In the genomic region with DNA sequence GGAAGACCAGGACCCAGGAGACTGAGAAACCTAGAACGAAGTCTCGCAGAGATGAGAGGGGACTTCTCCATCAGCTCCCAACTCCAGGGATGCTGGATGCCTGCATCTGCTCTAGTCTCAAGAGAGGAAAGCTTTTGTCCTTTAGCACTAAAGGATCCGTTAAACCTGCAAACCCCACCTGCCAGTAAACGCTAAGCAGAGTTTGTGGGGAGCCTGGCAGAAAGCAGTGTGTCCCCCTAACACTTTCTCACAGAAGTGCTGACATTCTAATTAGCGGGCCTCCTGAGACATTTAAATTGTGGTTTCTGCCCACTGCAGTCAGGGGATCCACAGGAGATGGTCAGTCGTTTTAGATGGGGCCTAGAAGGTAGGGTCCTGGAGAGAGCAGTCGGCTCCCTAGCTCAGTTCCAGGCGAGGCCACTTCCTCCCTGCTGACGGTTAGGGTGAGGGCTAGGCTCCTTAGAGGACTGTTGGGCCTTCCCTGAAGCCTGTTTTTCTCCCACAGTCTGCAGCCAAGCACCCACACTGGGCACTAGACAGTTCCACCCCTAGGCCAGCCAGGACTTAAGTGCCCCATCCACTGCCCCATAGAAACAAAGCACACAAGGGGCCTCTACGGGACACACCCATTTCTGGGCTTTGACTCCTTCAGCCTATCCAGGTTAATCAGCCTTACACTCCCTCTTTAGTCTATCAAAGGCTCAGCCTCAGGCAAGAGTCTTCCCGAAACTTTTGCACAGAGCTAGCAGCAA, we compare ENCODE assay signal across 8 mouse cellular contexts. TPM values are rescaled to one million over a fixed set of nuclear protein-coding genes. Genes with fewer than 3 reads are reported as not detected.
DNase-seq lines count a peak whose midpoint lies in the region; ATAC-seq and TF ChIP-seq lines count a peak whose summit lies in the region.

No protein-coding gene starts in this region.

- 78% methylated on average over 11 of the region's 11 CpGs for WGBS in kidney, adult 2 months
- WGBS in forebrain, embryonic 12.5 days, result 17% methylated on average over 11 of the region's 11 CpGs
- 19% methylated on average over 11 of the region's 11 CpGs for WGBS in limb, embryonic 14.5 days
- WGBS in neural tube, embryonic 13.5 days, result 18% methylated on average over 11 of the region's 11 CpGs

- no peak for ATAC-seq in forebrain, embryonic 12.5 days (ENCODE audit: low FRiP score)
- ATAC-seq in limb, embryonic 14.5 days (ENCODE audit: low FRiP score, low read depth), result no peak
- 0 out of 2 replicates have a peak, but pooled peaks have one; percentile 14 for ATAC-seq in neural tube, embryonic 13.5 days (ENCODE audit: low read depth)
- no peak for ATAC-seq in granulocyte monocyte progenitor cell, adult 5-6 weeks (replicated peaks; ENCODE audit: poor library complexity, severe bottlenecking)

- no peaks in the 10 kb centered on the region for H3K27me3 ChIP-seq in kidney, adult 2 months (replicated peaks; ENCODE audit: control insufficient read depth, insufficient read depth, low read length)
- H3K27me3 ChIP-seq in forebrain, embryonic 12.5 days, result peaks cover 87% of the 10 kb centered on the region
- H3K27me3 ChIP-seq in limb, embryonic 14.5 days (ENCODE audit: control insufficient read depth, insufficient read depth, low read length), result peaks cover 49% of the 10 kb centered on the region
- H3K27me3 ChIP-seq in neural tube, embryonic 13.5 days, result peaks cover 69% of the 10 kb centered on the region

- H3K4me1 ChIP-seq in kidney, adult 2 months (ENCODE audit: control insufficient read depth, insufficient read depth, low read length), result peaks cover 3% of the 10 kb centered on the region; the same call in 1 of the 2 replicates
- H3K4me1 ChIP-seq in forebrain, embryonic 12.5 days, result peaks cover 14% of the 10 kb centered on the region
- 0 out of 2 replicates have a peak, but pooled peaks cover 6% of the 10 kb centered on the region for H3K4me1 ChIP-seq in limb, embryonic 14.5 days (ENCODE audit: control insufficient read depth, insufficient read depth, low read length)
- H3K4me1 ChIP-seq in neural tube, embryonic 13.5 days (replicated peaks), result peaks cover 42% of the 10 kb centered on the region

- no peak for TF ChIP-seq CTCF in kidney, adult 2 months (conservative IDR thresholded peaks at IDR 0.05; ENCODE audit: insufficient read depth, insufficient read length, low read depth, low read length)

- peak overlapping the region; percentile 62; the same call in 1 of the 2 replicates for H3K4me3 ChIP-seq in kidney, adult 2 months (ENCODE audit: insufficient read depth, low read depth, low read length)
- H3K4me3 ChIP-seq in forebrain, embryonic 12.5 days (replicated peaks), result peak overlapping the region; percentile 65
- peak overlapping the region; percentile 54 for H3K4me3 ChIP-seq in limb, embryonic 14.5 days (replicated peaks; ENCODE audit: low read length)
- peak overlapping the region; percentile 62 for H3K4me3 ChIP-seq in neural tube, embryonic 13.5 days

- DNase-seq in kidney, adult 2 months, result no peak
- no peak for DNase-seq in kidney, postnatal 36 days
- DNase-seq in limb, embryonic 14.5 days (ENCODE audit: low spot score), result no peak
- no peak for DNase-seq in yolk sac, embryonic 10.5 days (ENCODE audit: low spot score)
- no peak for DNase-seq in cerebellum, postnatal 25 days

- no peaks in the 10 kb centered on the region for H3K9me3 ChIP-seq in forebrain, embryonic 12.5 days
- H3K9me3 ChIP-seq in limb, embryonic 14.5 days (ENCODE audit: control insufficient read depth, low read length), result no peaks in the 10 kb centered on the region
- no peaks in the 10 kb centered on the region for H3K9me3 ChIP-seq in neural tube, embryonic 13.5 days

- peak overlapping the region; percentile 100 for H3K4me2 ChIP-seq in forebrain, embryonic 12.5 days
- peak overlapping the region; percentile 99 for H3K4me2 ChIP-seq in limb, embryonic 14.5 days (replicated peaks; ENCODE audit: low read depth, low read length, severe bottlenecking)
- peak overlapping the region; percentile 89 for H3K4me2 ChIP-seq in neural tube, embryonic 13.5 days

- H3K27ac ChIP-seq in kidney, adult 2 months (ENCODE audit: insufficient read depth, low read depth, low read length), result no peak overlapping the region
- H3K27ac ChIP-seq in forebrain, embryonic 12.5 days, result no peak overlapping the region
- H3K27ac ChIP-seq in limb, embryonic 14.5 days (replicated peaks; ENCODE audit: low read depth, low read length), result no peak overlapping the region
- H3K27ac ChIP-seq in neural tube, embryonic 13.5 days (replicated peaks), result 0 out of 2 replicates have a peak overlapping the region, but pooled peaks have one; percentile 0

- peak overlapping the region; percentile 71 for H3K9ac ChIP-seq in forebrain, embryonic 12.5 days
- H3K9ac ChIP-seq in limb, embryonic 14.5 days (ENCODE audit: low read depth, low read length, severe bottlenecking), result no peak overlapping the region
- peak overlapping the region; percentile 83 for H3K9ac ChIP-seq in neural tube, embryonic 13.5 days

- no peak for TF ChIP-seq POLR2A in kidney, adult 2 months (IDR thresholded peaks at IDR 0.05; ENCODE audit: low read depth, low read length)
- no peak for TF ChIP-seq POLR2A in limb, embryonic 14.5 days (IDR thresholded peaks at IDR 0.05; ENCODE audit: borderline replicate concordance, extremely low read depth, insufficient read depth, insufficient read length)

- no peaks in the 10 kb centered on the region for H3K36me3 ChIP-seq in kidney, adult 2 months (ENCODE audit: control insufficient read depth, insufficient read depth, low read length)
- no peaks in the 10 kb centered on the region for H3K36me3 ChIP-seq in forebrain, embryonic 12.5 days (replicated peaks)
- no peaks in the 10 kb centered on the region for H3K36me3 ChIP-seq in limb, embryonic 14.5 days (ENCODE audit: control insufficient read depth, insufficient read depth, low read length)
- no peaks in the 10 kb centered on the region for H3K36me3 ChIP-seq in neural tube, embryonic 13.5 days

RNA-seq across cellular contexts. Expression of gene Pitpnm3, which starts 0.8 kb away (rescaled TPM):
- 4.7 and 5.5 TPM in 2 replicates for polyA plus RNA-seq in kidney, adult 2 months (2012; rRNA removed)
- polyA plus RNA-seq in forebrain, embryonic 12.5 days (2016; fragmentation: Nextera tagmentation; extraction: Ambion mirVana), result 0.41 and 0.58 TPM in 2 replicates
- 1.0 and 1.2 TPM in 2 replicates for polyA plus RNA-seq in limb, embryonic 14.5 days (2012; rRNA removed)
- polyA plus RNA-seq in limb, embryonic 14.5 days (2014; fragmentation: Nextera tagmentation; extraction: Ambion mirVana), result 0.28 and 0.40 TPM in 2 replicates
- 1.8 and 2.1 TPM in 2 replicates for polyA plus RNA-seq in neural tube, embryonic 13.5 days (2015; fragmentation: Nextera tagmentation; extraction: Ambion mirVana)
- not detected in 2 replicates for total RNA-seq in granulocyte monocyte progenitor cell, adult 5-6 weeks (2014; fragmentation: Nextera tagmentation)
- total RNA-seq in granulocyte monocyte progenitor cell, adult 5-6 weeks (2017), result not detected in 2 replicates
